Mouse (Mus musculus) forebrain, embryonic 10.5 days (tissue): ENCODE measurements around the gene Tbc1d14. TPM values are rescaled to one million over a fixed set of nuclear protein-coding genes. Genes with fewer than 3 reads are reported as not detected.

Source experiments
- DNase-seq: peaks from one replicate; pipeline ENCODE4 v3.0.0-alpha.2; 2017; ENCODE audit warnings: low spot score; ENCODE audit errors: extremely low spot score
- H3K27ac ChIP-seq: fragments of 300-500 bp; sonication (generic); 2 replicates; pipeline ENCODE4 v1.5.1; 2016; ENCODE audit warnings: mild to moderate bottlenecking
- H3K27me3 ChIP-seq: fragments of 300-500 bp; sonication (generic); 2 replicates; pipeline ENCODE4 v1.6.1; 2016; ENCODE audit warnings: mild to moderate bottlenecking; ENCODE audit not compliant: poor library complexity, severe bottlenecking
- H3K36me3 ChIP-seq: fragments of 300-500 bp; sonication (generic); replicated peaks from 2 replicates; pipeline ENCODE4 v1.6.1; 2016; ENCODE audit warnings: mild to moderate bottlenecking, moderate library complexity
- H3K4me1 ChIP-seq: fragments of 300-500 bp; sonication (generic); 2 replicates; pipeline ENCODE4 v1.6.1; 2016
- H3K4me3 ChIP-seq: fragments of 300-500 bp; sonication (generic); 2 replicates; pipeline ENCODE4 v1.5.1; 2016; ENCODE audit warnings: mild to moderate bottlenecking, moderate library complexity
- H3K9me3 ChIP-seq: fragments of 300-500 bp; sonication (generic); 2 replicates; pipeline ENCODE4 v1.6.1; 2016; ENCODE audit warnings: mild to moderate bottlenecking, moderate library complexity
- WGBS: fragments of 180-500 bp; shearing (Covaris S2); methylation state at CpG from one replicate; pipeline ENCODE4 v1.1.7; 2016; 5-methylcytosine and 5-hydroxymethylcytosine counted together
- polyA plus RNA-seq: library from polyadenylated mRNA; unstranded; fragments of >200 nt; fragmentation: Nextera tagmentation; extraction: Ambion mirVana; gene quantifications from 2 replicates; pipeline ENCODE4 v1.2.1, GENCODE M21; 2016

Gene Tbc1d14
- polyA plus RNA-seq, result 36.7 and 38.9 TPM in 2 replicates

DNA sequence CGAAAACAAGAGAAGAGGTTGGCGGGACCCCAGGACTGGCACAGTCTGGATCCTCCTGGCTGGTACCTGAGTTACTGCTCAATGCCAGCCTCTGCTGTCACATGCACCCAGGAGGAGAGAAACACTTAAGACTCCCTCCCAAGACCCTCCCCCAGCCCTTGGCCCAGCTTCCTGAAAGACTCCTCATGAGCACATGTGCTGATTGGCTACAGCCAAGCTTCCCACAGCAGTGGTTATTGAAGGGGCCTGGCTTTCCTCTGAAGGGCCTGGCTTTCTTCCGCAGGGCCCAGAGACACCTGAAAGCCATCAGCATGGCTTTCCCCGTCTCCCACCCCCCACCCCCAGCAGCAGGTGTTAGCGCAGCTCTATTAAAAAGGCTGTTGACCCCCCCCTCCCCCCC lies at the start of gene Tbc1d14:
Tbc1d14 (minus strand) TSS at position 101 of the 400 bp plus-strand sequence.
- H3K4me3 ChIP-seq, result no peak within 1 kb of the TSS
- DNase-seq, result no peak
- H3K36me3 ChIP-seq, result no peaks in the 10 kb centered on the region
- H3K27me3 ChIP-seq, result no peaks in the 10 kb centered on the region
- WGBS, result 89% methylated on average over 5 of the region's 5 CpGs
- H3K4me1 ChIP-seq, result 0 out of 2 replicates have a peak, but pooled peaks cover 3% of the 10 kb centered on the region
- no peaks in the 10 kb centered on the region for H3K9me3 ChIP-seq
- no peak within 1 kb of the TSS for H3K27ac ChIP-seq

- Histone ChIP-seq H3K27ac (no peak overlapping the region), H3K27me3 (no peaks in the 10 kb centered on the region), H3K4me3 (no peak overlapping the region), H3K4me1 (no peaks in the 10 kb centered on the region), H3K9me3 (no peaks in the 10 kb centered on the region), H3K36me3 (peaks cover 54% of the 10 kb centered on the region)
- no peak for DNase-seq
- WGBS, result 77% methylated on average over 5 of the region's 5 CpGs
Observed at GRCm38 (mm10) chr5:36625612-36626011, 32.5 kb upstream of the Tbc1d14 start.

DNA sequence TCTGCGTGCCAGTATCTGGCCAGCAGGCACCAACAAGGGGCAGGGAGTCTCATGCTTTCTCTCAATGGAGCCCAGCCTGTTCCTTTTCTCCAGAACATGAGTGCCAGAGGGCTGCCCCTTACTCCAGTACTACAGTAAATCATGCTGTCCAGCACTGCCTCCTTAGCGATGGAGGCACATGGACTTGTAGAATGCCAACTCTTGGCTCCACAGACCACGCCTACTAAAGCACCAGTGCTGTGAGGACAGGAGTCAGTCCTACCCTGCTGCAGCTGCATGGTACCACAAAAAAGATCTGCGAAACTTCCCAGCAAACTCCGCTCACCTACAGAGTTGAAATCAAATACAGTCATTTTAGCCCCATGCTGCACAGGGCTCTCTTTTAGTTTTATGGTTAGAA lies 30.6 kb upstream of the Tbc1d14 start:
- Histone ChIP-seq H3K27me3 (no peaks in the 10 kb centered on the region), H3K9me3 (no peaks in the 10 kb centered on the region), H3K4me3 (no peak overlapping the region), H3K27ac (no peak overlapping the region), H3K4me1 (no peaks in the 10 kb centered on the region), H3K36me3 (peaks cover 46% of the 10 kb centered on the region)
- DNase-seq, result no peak
- WGBS, result 92% methylated on average over 5 of the region's 5 CpGs

GRCm38 (mm10) chr5:36621058-36621449 lies 28.0 kb upstream of the Tbc1d14 start:
- WGBS, result 91% methylated on average over 5 of the region's 5 CpGs
- Histone ChIP-seq H3K27ac (peak overlapping the region; percentile 22; the same call in 1 of the 2 replicates), H3K4me3 (no peak overlapping the region), H3K36me3 (peaks cover 54% of the 10 kb centered on the region), H3K4me1 (no peaks in the 10 kb centered on the region), H3K27me3 (no peaks in the 10 kb centered on the region), H3K9me3 (no peaks in the 10 kb centered on the region)
- no peak for DNase-seq

DNA sequence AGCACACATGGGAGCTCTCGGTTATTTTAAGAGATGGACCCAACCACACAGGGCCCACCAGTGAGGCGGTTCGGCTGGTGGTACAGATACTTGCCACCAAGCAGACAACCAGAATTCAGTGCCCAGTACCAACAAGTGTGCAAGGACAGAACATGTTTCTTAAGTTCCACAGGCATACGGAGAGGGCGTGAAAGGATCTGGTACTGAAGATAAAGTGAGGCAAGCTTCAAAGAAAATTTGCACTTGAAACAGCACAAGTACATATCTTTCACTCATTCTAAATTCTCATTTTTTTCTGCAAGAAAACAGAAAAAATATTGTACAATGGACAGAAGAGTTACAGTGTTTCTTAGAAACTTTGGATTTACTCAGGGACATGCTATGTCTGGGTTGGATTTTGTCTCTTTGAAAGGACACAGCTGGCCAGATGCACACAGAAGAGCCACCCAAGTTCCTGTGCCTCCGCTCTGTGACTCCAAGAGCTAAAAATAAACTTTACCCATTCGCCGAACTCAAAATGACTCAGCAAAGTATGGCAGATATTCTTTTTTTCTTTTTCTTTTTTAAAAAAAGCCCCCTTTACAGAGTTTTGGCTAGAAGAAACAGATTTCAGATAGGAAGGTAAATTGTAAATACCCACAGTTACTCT lies 27.5 kb upstream of the Tbc1d14 start:
- Histone ChIP-seq H3K27me3 (no peaks in the 10 kb centered on the region), H3K9me3 (no peaks in the 10 kb centered on the region), H3K4me3 (no peak overlapping the region), H3K27ac (0 out of 2 replicates have a peak overlapping the region, but pooled peaks have one; percentile 22), H3K4me1 (no peaks in the 10 kb centered on the region), H3K36me3 (peaks cover 57% of the 10 kb centered on the region)
- no peak for DNase-seq
- WGBS, result 89% methylated on average over 8 of the region's 8 CpGs

DNA sequence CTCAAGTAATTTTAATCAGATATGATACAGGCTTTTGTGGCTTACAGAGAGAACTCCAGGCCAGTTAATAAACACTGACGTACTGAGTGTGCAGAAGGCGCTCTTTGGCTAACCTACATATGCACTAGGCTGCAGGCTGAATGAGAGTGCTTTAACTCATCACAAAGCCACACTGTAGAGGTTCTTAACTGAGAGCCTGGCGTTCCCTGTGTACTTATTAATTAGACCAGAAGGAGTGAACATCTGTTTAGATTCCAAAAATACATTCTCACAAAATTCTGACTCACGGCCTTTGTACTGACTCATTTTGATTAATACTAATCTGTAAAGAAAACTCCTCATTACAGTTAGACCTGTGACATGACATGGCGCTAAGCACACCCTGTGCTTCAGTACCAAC lies 25.8 kb upstream of the Tbc1d14 start:
- Histone ChIP-seq H3K4me3 (no peak overlapping the region), H3K4me1 (no peaks in the 10 kb centered on the region), H3K36me3 (peaks cover 61% of the 10 kb centered on the region), H3K9me3 (no peaks in the 10 kb centered on the region), H3K27ac (no peak overlapping the region), H3K27me3 (no peaks in the 10 kb centered on the region)
- no peak for DNase-seq
- 94% methylated on average over 5 of the region's 5 CpGs for WGBS

DNA sequence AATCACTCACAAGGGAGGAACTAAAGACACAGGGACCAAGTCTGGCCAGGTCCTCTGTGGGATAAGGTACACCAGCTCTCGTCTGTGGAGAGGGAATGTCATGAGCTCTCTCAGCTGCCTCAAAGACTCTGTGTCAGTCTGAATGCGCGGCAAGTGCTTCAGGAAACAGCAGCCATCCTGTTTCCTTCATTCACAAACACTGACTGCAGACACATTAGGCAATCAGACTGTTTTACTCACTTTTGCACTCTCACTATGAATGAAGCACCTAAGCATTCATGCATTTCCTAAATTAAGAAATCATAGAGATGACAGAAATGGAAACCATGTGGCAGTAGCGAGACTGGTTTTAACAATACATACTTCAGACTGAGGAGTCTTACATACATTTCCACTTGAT lies 25.3 kb upstream of the Tbc1d14 start:
- Histone ChIP-seq H3K36me3 (peaks cover 62% of the 10 kb centered on the region), H3K9me3 (no peaks in the 10 kb centered on the region), H3K27me3 (no peaks in the 10 kb centered on the region), H3K4me1 (no peaks in the 10 kb centered on the region), H3K4me3 (no peak overlapping the region), H3K27ac (no peak overlapping the region)
- WGBS, result 86% methylated on average over 4 of the region's 4 CpGs
- no peak for DNase-seq

DNA sequence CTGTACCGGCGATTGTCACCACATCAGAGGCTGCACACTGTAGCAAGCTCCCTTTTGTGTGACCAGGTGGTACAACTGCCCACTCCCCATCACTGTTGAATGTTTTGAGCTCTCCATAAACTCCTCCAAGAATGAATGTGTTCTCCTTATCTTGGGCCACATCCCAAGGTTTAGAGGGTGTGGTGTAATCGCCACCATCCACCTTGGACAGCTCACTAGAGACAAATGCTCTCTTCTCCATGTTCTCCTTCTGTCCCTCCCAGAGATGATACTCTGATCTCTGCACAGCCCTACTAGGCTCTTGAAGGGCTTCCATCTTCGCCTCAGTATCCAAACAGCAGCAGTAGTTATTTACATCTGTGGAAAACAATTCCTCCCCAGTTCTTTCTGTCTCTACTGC lies 21.0 kb upstream of the Tbc1d14 start:
- Histone ChIP-seq H3K27me3 (no peaks in the 10 kb centered on the region), H3K4me1 (no peaks in the 10 kb centered on the region), H3K9me3 (no peaks in the 10 kb centered on the region), H3K4me3 (no peak overlapping the region), H3K27ac (no peak overlapping the region), H3K36me3 (peaks cover 96% of the 10 kb centered on the region)
- 90% methylated on average over 4 of the region's 4 CpGs for WGBS
- no peak for DNase-seq

GRCm38 (mm10) chr5:36608939-36609499 lies 15.9 kb upstream of the Tbc1d14 start:
- Histone ChIP-seq H3K4me1 (no peaks in the 10 kb centered on the region), H3K9me3 (no peaks in the 10 kb centered on the region), H3K4me3 (no peak overlapping the region), H3K36me3 (peaks cover 95% of the 10 kb centered on the region), H3K27me3 (no peaks in the 10 kb centered on the region), H3K27ac (no peak overlapping the region)
- no peak for DNase-seq
- 92% methylated on average over 2 of the region's 2 CpGs for WGBS

- H3K27me3 ChIP-seq, result no peaks in the 10 kb centered on the region
- H3K27ac ChIP-seq, result no peak overlapping the region
- H3K4me1 ChIP-seq, result no peaks in the 10 kb centered on the region
- no peaks in the 10 kb centered on the region for H3K9me3 ChIP-seq
- WGBS, result 85% methylated on average over 5 of the region's 5 CpGs
- no peak overlapping the region for H3K4me3 ChIP-seq
- no peak for DNase-seq
- H3K36me3 ChIP-seq, result peaks cover 94% of the 10 kb centered on the region
Observed at GRCm38 (mm10) chr5:36603031-36603430, 10.0 kb upstream of the Tbc1d14 start.

DNA sequence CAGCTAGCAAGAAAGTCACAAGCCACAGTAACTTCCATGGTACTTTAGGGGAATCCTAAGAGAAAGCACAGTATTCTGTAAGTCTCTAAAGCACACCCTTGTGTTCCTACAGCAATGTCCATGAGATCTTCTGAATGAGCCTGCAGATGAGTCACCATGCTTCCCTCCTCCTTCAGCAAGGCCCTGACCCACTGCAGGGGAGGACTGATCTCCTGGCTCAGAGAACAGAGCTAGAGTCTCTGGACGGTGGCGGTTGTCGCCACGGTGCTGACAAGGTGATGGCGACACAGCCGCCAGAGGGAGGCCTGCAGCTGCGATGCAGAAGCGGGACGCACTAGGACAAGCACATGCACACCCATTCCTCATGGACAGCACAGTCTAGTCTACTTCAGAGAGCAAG lies 9.0 kb upstream of the Tbc1d14 start:
- Histone ChIP-seq H3K36me3 (peaks cover 84% of the 10 kb centered on the region), H3K27me3 (no peaks in the 10 kb centered on the region), H3K9me3 (no peaks in the 10 kb centered on the region), H3K4me1 (no peaks in the 10 kb centered on the region), H3K4me3 (no peak overlapping the region), H3K27ac (no peak overlapping the region)
- WGBS, result 96% methylated on average over 9 of the region's 9 CpGs
- DNase-seq, result no peak

- H3K4me3 ChIP-seq, result no peak overlapping the region
- 0 out of 2 replicates have a peak, but pooled peaks cover 2% of the 10 kb centered on the region for H3K4me1 ChIP-seq
- H3K27me3 ChIP-seq, result no peaks in the 10 kb centered on the region
- no peaks in the 10 kb centered on the region for H3K9me3 ChIP-seq
- DNase-seq, result no peak
- peaks cover 78% of the 10 kb centered on the region for H3K36me3 ChIP-seq
- H3K27ac ChIP-seq, result no peak overlapping the region
- whole genome bisulfite sequencing, result 95% methylated on average over 7 of the region's 7 CpGs
Observed at GRCm38 (mm10) chr5:36601492-36601891, 8.4 kb upstream of the Tbc1d14 start.

- Histone ChIP-seq H3K4me1 (0 out of 2 replicates have a peak, but pooled peaks cover 3% of the 10 kb centered on the region), H3K9me3 (no peaks in the 10 kb centered on the region), H3K36me3 (peaks cover 52% of the 10 kb centered on the region), H3K27ac (no peak overlapping the region), H3K27me3 (no peaks in the 10 kb centered on the region), H3K4me3 (no peak overlapping the region)
- DNase-seq, result no peak
- 94% methylated on average over 1 of the region's 1 CpGs for WGBS
Observed at GRCm38 (mm10) chr5:36598883-36599282, 5.8 kb upstream of the Tbc1d14 start.
